Mouse (Mus musculus) midbrain, embryonic 15.5 days (tissue): ENCODE measurements around the gene Cebpb. TPM values are rescaled to one million over a fixed set of nuclear protein-coding genes. Genes with fewer than 3 reads are reported as not detected.

Source experiments
- ATAC-seq: fragments of 200-750 bp; cut with Nextera tagmentation; replicated peaks from 2 replicates; pipeline ENCODE4 v1.8.0; 2017; ENCODE audit warnings: moderate TSS enrichment
- H3K27ac ChIP-seq: fragments of 300-500 bp; sonication (generic); 2 replicates; pipeline ENCODE4 v1.5.1; 2015; ENCODE audit warnings: mild to moderate bottlenecking, inconsistent platforms
- H3K27me3 ChIP-seq: fragments of 300-500 bp; sonication (generic); replicated peaks from 2 replicates; pipeline ENCODE4 v1.6.1; 2015; ENCODE audit warnings: inconsistent platforms
- H3K36me3 ChIP-seq: fragments of 300-500 bp; sonication (generic); replicated peaks from 2 replicates; pipeline ENCODE4 v1.6.1; 2015; ENCODE audit warnings: inconsistent platforms
- H3K4me1 ChIP-seq: fragments of 300-500 bp; sonication (generic); 2 replicates; pipeline ENCODE4 v1.6.1; 2015; ENCODE audit warnings: inconsistent platforms
- H3K4me2 ChIP-seq: fragments of 300-500 bp; sonication (generic); 2 replicates; pipeline ENCODE4 v1.6.1; 2015; ENCODE audit warnings: inconsistent platforms, mild to moderate bottlenecking, moderate library complexity
- H3K4me3 ChIP-seq: fragments of 300-500 bp; sonication (generic); 2 replicates; pipeline ENCODE4 v1.5.1; 2015; ENCODE audit warnings: mild to moderate bottlenecking, inconsistent platforms
- H3K9ac ChIP-seq: fragments of 300-500 bp; sonication (generic); 2 replicates; pipeline ENCODE4 v1.6.1; 2015; ENCODE audit warnings: mild to moderate bottlenecking, inconsistent platforms
- H3K9me3 ChIP-seq: fragments of 300-500 bp; sonication (generic); 2 replicates; pipeline ENCODE4 v1.6.1; 2016; ENCODE audit warnings: inconsistent platforms
- WGBS: fragments of 180-500 bp; shearing (Covaris S2); methylation state at CpG from one replicate; pipeline ENCODE4 v1.1.7; 2015; ENCODE audit warnings: mixed read lengths; 5-methylcytosine and 5-hydroxymethylcytosine counted together
- polyA plus RNA-seq: library from polyadenylated mRNA; unstranded; fragments of >200 nt; fragmentation: Nextera tagmentation; extraction: Ambion mirVana; gene quantifications from 2 replicates; pipeline ENCODE4 v1.2.1, GENCODE M21; 2015

The Cebpb gene
- polyA plus RNA-seq, 1 experiment from 2014 or later = 1.3 TPM

DNA sequence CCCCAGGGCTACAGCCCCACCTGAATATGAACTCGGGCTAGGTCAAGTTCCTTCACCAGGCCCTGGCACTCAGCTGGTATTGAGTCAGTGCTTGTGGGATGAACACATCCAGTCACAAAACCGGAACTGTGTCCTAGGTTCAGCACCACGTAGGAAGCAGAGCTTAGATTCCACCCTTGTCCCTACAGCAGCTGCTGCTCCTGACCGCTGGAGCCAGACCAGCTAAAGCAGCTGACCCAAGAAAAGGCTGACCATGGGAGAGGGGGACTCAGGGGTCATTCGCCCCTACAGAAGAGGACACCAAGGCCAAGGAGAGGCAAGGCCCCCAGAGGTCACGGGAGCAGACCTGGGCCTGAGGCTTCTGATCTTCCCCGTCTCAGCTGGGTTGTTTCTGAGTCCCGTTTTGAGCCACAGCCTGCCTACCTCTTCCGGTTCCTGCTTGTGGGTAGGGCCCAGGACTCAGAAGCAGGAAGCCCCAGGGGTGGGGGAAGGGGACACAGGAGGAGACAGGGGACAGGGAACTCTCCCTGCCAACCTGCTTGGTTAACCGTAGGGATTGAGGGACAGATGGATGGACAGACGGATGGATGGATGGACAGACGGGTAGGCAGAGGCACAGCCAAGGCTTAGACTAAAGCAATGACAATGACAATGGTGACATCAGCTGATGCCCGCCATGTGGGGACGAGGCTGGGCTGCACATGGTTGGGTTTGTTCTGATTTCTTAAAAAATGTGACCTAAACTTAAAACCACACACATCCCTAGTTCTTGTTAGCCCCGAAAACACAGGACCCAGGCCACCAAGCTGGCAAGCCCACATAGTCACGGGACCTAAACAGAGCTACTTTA, 31.9 kb upstream of the Cebpb start:
- 86% methylated on average over 16 of the region's 16 CpGs for WGBS
- Histone ChIP-seq H3K27me3 (no peaks in the 10 kb centered on the region), H3K27ac (no peak overlapping the region), H3K36me3 (no peaks in the 10 kb centered on the region; the same call in 1 of the 2 replicates), H3K4me1 (peaks cover 25% of the 10 kb centered on the region), H3K4me3 (no peak overlapping the region), H3K4me2 (no peak overlapping the region), H3K9ac (no peak overlapping the region), H3K9me3 (no peaks in the 10 kb centered on the region)
- ATAC-seq = no peak

DNA sequence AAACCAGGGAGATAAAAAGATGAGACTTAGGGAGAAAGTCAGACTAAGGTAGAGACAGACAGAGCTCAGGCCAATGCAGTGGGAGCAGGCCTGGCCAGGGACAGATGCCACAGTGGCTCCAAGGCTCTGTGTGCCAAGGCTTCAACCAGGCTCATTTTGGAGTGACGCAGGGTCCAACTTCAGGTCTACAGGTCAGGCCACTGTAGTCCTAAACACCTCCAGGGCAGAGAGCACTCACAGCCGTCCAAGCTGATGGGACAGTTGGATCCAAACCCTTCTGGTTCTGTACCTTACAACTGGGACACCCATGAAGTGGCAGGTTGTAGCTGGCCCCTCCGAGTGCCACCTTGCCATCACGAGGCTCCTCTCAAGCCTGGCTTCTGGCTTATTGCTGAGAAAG, 30.7 kb upstream of the Cebpb start:
- Histone ChIP-seq H3K4me2 (no peak overlapping the region), H3K9ac (no peak overlapping the region), H3K4me3 (no peak overlapping the region), H3K27ac (no peak overlapping the region), H3K4me1 (peaks cover 29% of the 10 kb centered on the region), H3K9me3 (no peaks in the 10 kb centered on the region), H3K36me3 (no peaks in the 10 kb centered on the region; the same call in 1 of the 2 replicates), H3K27me3 (0 out of 2 replicates have a peak, but pooled peaks cover 2% of the 10 kb centered on the region)
- no peak for ATAC-seq
- WGBS = 95% methylated on average over 4 of the region's 4 CpGs

DNA sequence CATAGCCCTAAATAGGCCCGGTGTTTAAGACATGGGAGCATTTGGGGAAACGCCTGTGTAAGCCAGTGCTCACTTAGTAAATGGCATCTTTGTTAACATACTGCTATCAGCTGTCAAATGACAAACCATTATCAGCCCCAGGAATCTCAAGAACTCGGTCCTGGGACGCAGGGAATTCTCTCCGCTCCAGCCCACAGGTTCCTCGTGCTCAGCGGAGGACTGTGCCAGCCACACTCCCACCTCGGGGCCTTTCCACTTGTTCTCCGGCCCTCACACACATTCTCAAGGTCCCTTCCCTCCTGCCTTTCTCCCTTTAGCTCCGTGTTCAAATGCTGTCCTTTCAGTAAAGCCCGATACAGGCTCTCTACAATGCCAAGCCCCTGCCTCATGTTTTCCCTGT, 30.0 kb upstream of the Cebpb start:
- ATAC-seq = no peak
- 0 out of 2 replicates have a peak, but pooled peaks cover 2% of the 10 kb centered on the region for H3K27me3 ChIP-seq
- H3K4me3 ChIP-seq = no peak overlapping the region
- H3K27ac ChIP-seq = no peak overlapping the region
- H3K9ac ChIP-seq = no peak overlapping the region
- peaks cover 29% of the 10 kb centered on the region for H3K4me1 ChIP-seq
- no peaks in the 10 kb centered on the region for H3K36me3 ChIP-seq
- H3K9me3 ChIP-seq = no peaks in the 10 kb centered on the region
- WGBS = 87% methylated on average over 11 of the region's 11 CpGs
- no peak overlapping the region for H3K4me2 ChIP-seq

DNA sequence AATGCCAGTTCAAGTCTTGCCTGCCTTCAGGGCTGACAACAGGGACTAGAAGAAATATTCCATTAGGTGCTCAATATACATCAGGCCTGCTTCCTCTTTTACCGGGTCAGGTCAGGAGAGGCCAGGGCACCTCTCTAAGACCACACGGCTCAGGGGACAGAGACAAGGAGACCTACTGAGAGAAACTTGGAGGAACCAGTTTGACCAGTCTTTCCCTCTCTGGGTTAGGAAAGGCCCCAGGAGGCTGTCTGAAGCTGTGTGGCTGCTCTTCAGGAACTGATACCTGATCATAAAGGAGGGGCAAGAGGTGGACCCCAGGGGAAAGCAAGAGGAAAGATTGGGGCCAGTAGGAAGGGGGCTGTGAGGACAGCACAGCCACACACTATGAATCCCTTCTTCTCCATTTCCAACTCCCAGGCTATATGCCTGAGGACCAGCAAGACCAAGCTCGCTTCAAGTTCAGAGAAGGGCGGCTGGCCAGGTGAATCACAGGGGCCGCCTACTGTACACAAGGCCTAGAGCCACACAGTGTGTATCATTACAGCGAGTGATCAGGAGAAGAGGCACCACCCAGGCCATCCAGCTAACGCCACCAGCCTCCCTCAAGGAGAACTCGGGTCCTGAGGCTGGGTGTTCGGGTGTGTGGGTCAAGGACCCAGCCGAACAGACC, 29.4 kb upstream of the Cebpb start:
- Histone ChIP-seq H3K4me1 (peaks cover 29% of the 10 kb centered on the region), H3K27ac (no peak overlapping the region), H3K27me3 (0 out of 2 replicates have a peak, but pooled peaks cover 2% of the 10 kb centered on the region), H3K4me3 (no peak overlapping the region), H3K9ac (0 out of 2 replicates have a peak overlapping the region, but pooled peaks have one; percentile 11), H3K36me3 (no peaks in the 10 kb centered on the region), H3K4me2 (peak overlapping the region; percentile 98), H3K9me3 (no peaks in the 10 kb centered on the region)
- no peak for ATAC-seq
- WGBS = 82% methylated on average over 10 of the region's 10 CpGs

DNA sequence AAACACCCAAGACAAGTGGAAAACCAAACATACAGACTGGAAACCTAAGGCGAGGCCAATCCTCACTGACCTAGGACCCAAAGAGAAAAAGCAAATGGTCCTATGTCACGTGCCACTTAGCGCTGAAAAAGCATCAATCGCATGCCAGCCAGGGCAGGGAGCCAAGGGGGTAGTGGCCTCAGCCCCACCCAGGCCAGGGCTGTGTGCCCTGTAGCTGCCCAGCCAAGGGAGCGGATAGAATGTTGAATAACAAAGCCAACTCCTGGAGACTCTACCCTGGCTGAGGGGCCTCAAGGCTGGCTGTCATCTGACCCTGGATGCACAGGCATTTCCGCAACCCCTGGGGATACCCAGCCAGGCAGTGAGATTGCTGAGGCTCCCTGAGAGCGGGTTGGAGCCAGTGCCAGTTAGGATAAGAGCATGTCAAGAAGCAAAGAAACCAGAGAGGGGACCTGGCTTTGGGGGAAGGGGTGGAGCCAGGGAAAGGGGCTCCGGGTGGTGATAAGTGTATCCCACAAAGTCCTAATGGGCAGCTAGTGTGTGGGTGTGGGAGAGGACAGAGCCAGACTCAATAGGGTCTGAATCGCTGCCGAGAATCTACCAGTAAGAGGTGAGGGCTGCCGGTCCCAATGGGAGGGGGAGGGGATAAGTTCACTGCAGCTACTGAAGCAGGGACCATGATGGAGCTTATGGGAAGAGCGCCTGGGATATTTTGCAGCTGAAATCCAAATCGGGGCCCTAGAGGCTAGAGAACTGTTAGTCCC, 28.7 kb upstream of the Cebpb start:
- no peaks in the 10 kb centered on the region for H3K36me3 ChIP-seq
- ATAC-seq = no peak
- peak overlapping the region; percentile 98 for H3K4me2 ChIP-seq
- no peak overlapping the region for H3K27ac ChIP-seq
- 0 out of 2 replicates have a peak, but pooled peaks cover 2% of the 10 kb centered on the region for H3K27me3 ChIP-seq
- peak overlapping the region; percentile 93 for H3K4me3 ChIP-seq
- 23% methylated on average over 13 of the region's 13 CpGs for WGBS
- peaks cover 29% of the 10 kb centered on the region for H3K4me1 ChIP-seq
- H3K9ac ChIP-seq = peak overlapping the region; percentile 86
- no peaks in the 10 kb centered on the region for H3K9me3 ChIP-seq

DNA sequence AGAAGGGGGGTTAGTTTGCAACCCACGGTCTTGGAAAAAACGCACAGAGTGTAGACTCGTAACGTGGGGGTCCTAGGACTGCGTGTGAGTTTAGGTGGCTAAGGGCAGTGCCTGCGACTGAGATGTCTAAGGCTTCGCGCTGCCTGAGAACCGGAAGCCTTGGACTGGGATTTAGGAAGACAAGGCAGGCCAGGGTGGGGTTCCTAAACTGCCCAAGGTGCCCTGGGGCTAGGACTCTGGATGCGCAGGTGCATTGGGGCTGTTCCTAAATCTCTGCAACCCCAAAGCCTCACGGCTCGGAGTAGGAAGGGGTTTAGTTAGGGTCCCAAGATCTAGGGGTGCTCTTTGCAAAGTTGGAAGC, 28.1 kb upstream of the Cebpb start:
- Histone ChIP-seq H3K27me3 (0 out of 2 replicates have a peak, but pooled peaks cover 2% of the 10 kb centered on the region), H3K4me1 (peaks cover 29% of the 10 kb centered on the region), H3K27ac (no peak overlapping the region), H3K9me3 (no peaks in the 10 kb centered on the region), H3K4me3 (peak overlapping the region; percentile 93), H3K9ac (peak overlapping the region; percentile 86), H3K4me2 (peak overlapping the region; percentile 98), H3K36me3 (no peaks in the 10 kb centered on the region)
- ATAC-seq = peak; percentile 10; the same call in 1 of the 2 replicates
- WGBS = under 1% methylated on average over 12 of the region's 12 CpGs

DNA sequence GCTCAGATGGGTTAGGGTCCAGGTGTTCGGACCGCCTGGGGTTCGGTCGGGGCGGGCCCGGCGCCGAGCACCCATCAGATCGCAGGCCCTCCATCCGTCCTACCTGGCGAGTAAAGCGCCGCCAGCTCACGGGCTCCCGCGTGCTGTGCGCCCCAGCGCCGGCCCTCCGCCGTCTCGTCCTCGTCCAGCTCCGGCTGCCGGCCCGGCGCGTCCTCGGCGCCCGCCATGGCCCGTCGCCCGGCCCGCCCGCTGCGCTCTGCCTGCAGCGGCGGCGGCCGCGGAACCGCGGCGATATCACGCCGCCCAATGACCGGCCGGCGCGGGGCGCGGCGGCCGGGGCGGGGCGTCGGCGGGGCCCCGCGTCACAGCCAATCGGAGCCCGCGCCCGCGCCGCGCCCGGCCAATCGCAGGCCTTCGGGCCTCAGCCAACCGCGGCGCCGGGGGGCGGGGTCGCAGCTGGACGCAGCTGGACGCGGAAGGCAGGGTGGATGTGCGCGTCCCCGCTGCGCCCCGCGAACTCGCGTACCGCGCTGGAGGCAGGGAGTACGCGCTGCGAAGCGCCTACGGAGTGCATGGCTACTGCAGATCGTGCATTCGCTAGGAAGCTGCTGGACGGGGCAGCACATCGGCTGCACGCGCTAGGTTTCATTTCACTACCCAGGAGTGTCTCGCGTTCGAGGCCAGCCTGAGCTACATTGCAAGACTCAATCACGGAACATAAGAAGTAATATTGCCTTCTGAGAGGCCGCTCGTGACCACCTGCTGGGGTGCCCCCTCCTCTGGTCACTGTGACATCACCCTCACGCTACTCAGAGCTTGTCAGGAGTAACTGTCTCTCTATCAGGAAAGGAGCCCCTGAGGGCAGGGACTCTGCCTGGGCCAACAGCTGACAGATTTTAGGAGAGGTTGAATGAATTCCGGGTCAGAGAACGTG, 27.2 kb upstream of the Cebpb start, which contains the start of gene Gm20431:
TSS of gene Gm20431 (minus strand) at position 227 of the 934 bp plus-strand sequence.
- Histone ChIP-seq H3K4me2 (peak within 1 kb of the TSS; percentile 98), H3K27me3 (0 out of 2 replicates have a peak, but pooled peaks cover 2% of the 10 kb centered on the region), H3K4me1 (peaks cover 29% of the 10 kb centered on the region), H3K4me3 (peak within 1 kb of the TSS; percentile 93), H3K36me3 (no peaks in the 10 kb centered on the region), H3K9me3 (no peaks in the 10 kb centered on the region), H3K27ac (peak within 1 kb of the TSS; percentile 73), H3K9ac (peak within 1 kb of the TSS; percentile 86)
- under 1% methylated on average over 110 of the region's 110 CpGs for WGBS
- peak; percentile 96 for ATAC-seq

DNA sequence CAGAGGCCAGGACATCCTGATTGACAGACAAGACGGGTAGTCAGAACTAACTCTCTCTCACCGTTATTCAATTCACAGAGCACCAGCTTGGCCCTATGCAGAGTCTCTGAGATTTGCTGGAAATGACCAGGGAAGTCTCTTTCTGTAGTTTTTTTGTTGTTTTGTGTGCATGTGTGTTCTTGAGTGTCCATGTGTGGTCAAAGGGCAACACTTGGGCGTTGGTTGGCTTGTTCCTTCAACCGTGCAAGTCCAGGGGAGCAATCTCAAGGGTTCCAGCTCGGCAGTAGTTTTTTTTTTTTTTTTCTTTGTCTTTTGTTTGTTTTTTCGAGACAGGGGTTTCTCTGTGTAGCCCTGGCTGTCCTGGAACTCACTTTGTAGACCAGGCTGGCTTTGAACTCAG, 26.0 kb upstream of the Cebpb start:
- Histone ChIP-seq H3K4me3 (no peak overlapping the region), H3K27me3 (0 out of 2 replicates have a peak, but pooled peaks cover 2% of the 10 kb centered on the region), H3K27ac (no peak overlapping the region), H3K4me1 (peaks cover 25% of the 10 kb centered on the region), H3K9me3 (no peaks in the 10 kb centered on the region), H3K36me3 (no peaks in the 10 kb centered on the region), H3K9ac (no peak overlapping the region), H3K4me2 (no peak overlapping the region)
- ATAC-seq = no peak
- 49% methylated on average over 6 of the region's 6 CpGs for WGBS

DNA sequence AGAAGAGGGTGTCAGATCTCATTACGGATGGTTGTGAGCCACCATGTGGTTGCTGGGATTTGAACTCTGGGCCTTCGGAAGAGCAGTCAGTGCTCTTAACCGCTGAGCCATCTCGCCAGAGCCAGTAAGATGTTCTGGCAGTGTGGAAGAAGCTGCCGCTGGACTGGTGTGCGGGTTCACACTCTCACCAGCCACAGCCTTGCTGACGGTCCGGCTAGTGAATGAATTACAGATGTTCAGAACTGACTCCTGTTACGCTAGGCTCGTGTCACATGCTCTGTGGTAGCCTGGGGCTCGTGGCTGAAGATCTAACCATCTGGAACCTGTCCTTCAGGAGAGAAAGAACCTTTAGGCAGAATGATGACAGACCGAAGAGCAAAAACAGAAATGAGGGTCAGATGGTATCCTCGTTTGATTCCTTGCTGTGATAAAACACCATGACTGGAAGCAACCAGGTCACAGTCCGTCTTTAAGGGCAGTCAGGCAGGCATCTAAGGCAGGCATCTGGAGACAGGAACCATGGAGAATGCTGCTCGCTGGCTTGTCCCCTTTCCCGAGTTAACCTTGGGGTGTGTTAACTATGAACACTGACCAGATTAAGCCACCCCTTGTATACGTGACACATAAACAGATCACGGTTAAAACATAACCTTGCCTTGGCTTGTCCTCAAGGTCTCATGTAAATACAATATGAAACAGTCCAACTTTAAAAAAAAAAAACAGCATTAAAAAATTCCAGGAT, 22.6 kb upstream of the Cebpb start:
- Histone ChIP-seq H3K4me2 (no peak overlapping the region), H3K36me3 (no peaks in the 10 kb centered on the region), H3K27ac (no peak overlapping the region), H3K9ac (no peak overlapping the region), H3K4me1 (peaks cover 5% of the 10 kb centered on the region), H3K4me3 (no peak overlapping the region), H3K9me3 (no peaks in the 10 kb centered on the region), H3K27me3 (0 out of 2 replicates have a peak, but pooled peaks cover 2% of the 10 kb centered on the region)
- 85% methylated on average over 18 of the region's 18 CpGs for WGBS
- no peak for ATAC-seq

DNA sequence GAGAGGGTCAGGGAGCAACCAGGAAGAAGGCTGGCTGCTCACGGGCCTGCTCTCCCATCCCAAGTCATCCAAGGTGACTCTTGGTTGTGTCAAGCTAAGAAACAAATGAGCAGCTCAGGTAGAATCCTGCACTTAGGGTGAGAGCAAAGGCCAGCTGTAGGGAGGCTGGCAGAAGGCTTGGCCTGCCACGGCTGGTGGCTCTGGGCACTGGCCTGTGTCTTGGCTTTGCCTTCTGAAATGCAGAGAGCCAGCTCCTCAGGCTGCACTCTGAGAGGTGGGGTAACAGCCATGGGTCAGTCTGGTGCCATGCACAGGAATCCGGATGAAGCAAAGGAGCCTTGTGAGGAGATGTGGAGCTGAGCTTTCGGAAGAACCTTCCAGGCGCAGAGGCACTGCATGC, 20.3 kb upstream of the Cebpb start:
- no peaks in the 10 kb centered on the region for H3K36me3 ChIP-seq
- H3K4me2 ChIP-seq = no peak overlapping the region
- H3K4me1 ChIP-seq = peaks cover 2% of the 10 kb centered on the region; the same call in 1 of the 2 replicates
- H3K27ac ChIP-seq = no peak overlapping the region
- H3K9ac ChIP-seq = no peak overlapping the region
- H3K27me3 ChIP-seq = no peaks in the 10 kb centered on the region
- H3K9me3 ChIP-seq = no peaks in the 10 kb centered on the region
- no peak for ATAC-seq
- WGBS = 89% methylated on average over 5 of the region's 5 CpGs
- H3K4me3 ChIP-seq = no peak overlapping the region
